Mouse (Mus musculus) C2C12 (cell line): Measurements from ENCODE around the gene Ptpre. TPM values are rescaled to one million over a fixed set of nuclear protein-coding genes. Genes with fewer than 3 reads are reported as not detected.
"Not testable (repeated sequence)": the region's sequence is repeated elsewhere in the genome, so short reads cannot be mapped to it uniquely, and the experiment has no call there.

Experiments
- H3K27me3 ChIP-seq: one replicate; pipeline ENCODE4 v1.6.1; 2011; ENCODE audit not compliant: control insufficient read depth, insufficient read depth, insufficient read length
- H3K36me3 ChIP-seq: one replicate; pipeline ENCODE4 v1.6.1; 2011; ENCODE audit not compliant: control insufficient read depth, insufficient read depth
- H3K4me3 ChIP-seq: one replicate; pipeline ENCODE4 v1.5.1; 2011; ENCODE audit warnings: mild to moderate bottlenecking, control low read depth; ENCODE audit not compliant: poor library complexity, insufficient read depth, severe bottlenecking
- H3K79me2 ChIP-seq: one replicate; pipeline ENCODE4 v1.6.1; 2011; ENCODE audit not compliant: control insufficient read depth, insufficient read depth
- H3K79me3 ChIP-seq: one replicate; pipeline ENCODE4 v1.6.1; 2011; ENCODE audit warnings: low read depth, control low read depth
- H3ac ChIP-seq: one replicate; pipeline ENCODE3; 2011; ENCODE audit warnings: low read depth; ENCODE audit not compliant: control insufficient read depth, insufficient read length
- CEBPB ChIP-seq: IDR thresholded peaks from one replicate; pipeline ENCODE4 v1.6.1; 2011; ENCODE audit warnings: low read depth, mild to moderate bottlenecking, control low read depth, moderate library complexity
- CTCF ChIP-seq: IDR thresholded peaks from one replicate; pipeline ENCODE4 v1.5.1; 2011; ENCODE audit not compliant: control insufficient read depth, insufficient read depth, insufficient read length
- FOSL1 ChIP-seq: IDR thresholded peaks from one replicate; pipeline ENCODE4 v1.8.0; 2011; ENCODE audit warnings: mild to moderate bottlenecking, low read length; ENCODE audit not compliant: poor library complexity, insufficient read depth, severe bottlenecking
- MAX ChIP-seq: IDR thresholded peaks from one replicate; pipeline ENCODE4 v1.6.1; 2011; ENCODE audit warnings: mild to moderate bottlenecking, control low read depth
- MYOD1 ChIP-seq: IDR thresholded peaks from one replicate; pipeline ENCODE4 v1.6.1; 2011; ENCODE audit warnings: low read depth; ENCODE audit not compliant: control insufficient read depth, insufficient read length
- MYOG ChIP-seq: IDR thresholded peaks from one replicate; pipeline ENCODE4 v1.6.1; 2011; ENCODE audit not compliant: control insufficient read depth, insufficient read length; ENCODE audit errors: extremely low read depth
- USF1 ChIP-seq: IDR thresholded peaks from one replicate; pipeline ENCODE4 v1.6.1; 2011; ENCODE audit warnings: low read depth, mild to moderate bottlenecking, control low read depth, moderate library complexity
- polyA plus RNA-seq: library from polyadenylated mRNA; unstranded; fragments of >200 nt; fragmentation: generic; extraction: Trizol; gene quantifications from one replicate; pipeline ENCODE4 v1.2.1, GENCODE M21; 2012; ENCODE audit warnings: missing spikeins

The Ptpre gene
- polyA plus RNA-seq, 1 experiment = 1.5 TPM

GRCm38 (mm10) chr7:135694130-135694529, 156.8 kb downstream of the Ptpre start:
- no peak overlapping the region for H3ac ChIP-seq
- peaks cover 93% of the 10 kb centered on the region for H3K36me3 ChIP-seq
- peaks cover 14% of the 10 kb centered on the region for H3K79me3 ChIP-seq
- H3K27me3 ChIP-seq = no peaks in the 10 kb centered on the region
- H3K4me3 ChIP-seq = no peak overlapping the region
- H3K79me2 ChIP-seq = peaks cover 34% of the 10 kb centered on the region
- TF ChIP-seq CEBPB (no peak), MYOD1 (no peak), CTCF (no peak), MAX (no peak), MYOG (no peak), FOSL1 (no peak), USF1 (no peak)

GRCm38 (mm10) chr7:135694796-135695195, 157.5 kb downstream of the Ptpre start:
- no peaks in the 10 kb centered on the region for H3K27me3 ChIP-seq
- TF ChIP-seq MYOD1 (no peak), MYOG (no peak), MAX (no peak), USF1 (no peak), FOSL1 (no peak), CEBPB (no peak), CTCF (no peak)
- H3K36me3 ChIP-seq = peaks cover 94% of the 10 kb centered on the region
- no peak overlapping the region for H3K4me3 ChIP-seq
- no peak overlapping the region for H3ac ChIP-seq
- peaks cover 18% of the 10 kb centered on the region for H3K79me3 ChIP-seq
- H3K79me2 ChIP-seq = peaks cover 34% of the 10 kb centered on the region

GRCm38 (mm10) chr7:135696127-135696526, 158.8 kb downstream of the Ptpre start:
- peaks cover 99% of the 10 kb centered on the region for H3K36me3 ChIP-seq
- peaks cover 34% of the 10 kb centered on the region for H3K79me2 ChIP-seq
- no peak overlapping the region for H3K4me3 ChIP-seq
- no peak overlapping the region for H3ac ChIP-seq
- no peaks in the 10 kb centered on the region for H3K27me3 ChIP-seq
- H3K79me3 ChIP-seq = peaks cover 18% of the 10 kb centered on the region
- TF ChIP-seq CEBPB (no peak), CTCF (no peak), USF1 (no peak), MAX (no peak), MYOD1 (no peak), MYOG (no peak), FOSL1 (no peak)

GRCm38 (mm10) chr7:135697021-135697740, 159.9 kb downstream of the Ptpre start:
- not testable (repeated sequence) for H3ac ChIP-seq, H3K4me3 ChIP-seq, H3K27me3 ChIP-seq
- Histone ChIP-seq H3K36me3 (peaks cover 99% of the 10 kb centered on the region), H3K79me2 (peaks cover 34% of the 10 kb centered on the region), H3K79me3 (peaks cover 17% of the 10 kb centered on the region)

- no peaks in the 10 kb centered on the region for H3K27me3 ChIP-seq
- TF ChIP-seq MYOG (no peak), MAX (no peak), CTCF (no peak), MYOD1 (no peak), USF1 (no peak), CEBPB (no peak), FOSL1 (no peak)
- no peak overlapping the region for H3K4me3 ChIP-seq
- no peak overlapping the region for H3ac ChIP-seq
- peaks cover 16% of the 10 kb centered on the region for H3K79me3 ChIP-seq
- peaks cover 34% of the 10 kb centered on the region for H3K79me2 ChIP-seq
- H3K36me3 ChIP-seq = peaks cover 97% of the 10 kb centered on the region
Observed at GRCm38 (mm10) chr7:135698362-135698761, 161.1 kb downstream of the Ptpre start.

GRCm38 (mm10) chr7:135699351-135699750, 162.1 kb downstream of the Ptpre start:
- H3K79me2 ChIP-seq = peaks cover 41% of the 10 kb centered on the region
- not testable (repeated sequence) for H3K4me3 ChIP-seq, H3ac ChIP-seq, H3K27me3 ChIP-seq
- peaks cover 16% of the 10 kb centered on the region for H3K79me3 ChIP-seq
- H3K36me3 ChIP-seq = peaks cover 97% of the 10 kb centered on the region
